Mouse (Mus musculus): Measurements from ENCODE around the gene Plekha6. TPM values are rescaled to one million over a fixed set of nuclear protein-coding genes. Genes with fewer than 3 reads are reported as not detected.

Gene Plekha6
- polyA plus RNA-seq, 1 experiment from 2014 or later, result 13.5 TPM

DNA sequence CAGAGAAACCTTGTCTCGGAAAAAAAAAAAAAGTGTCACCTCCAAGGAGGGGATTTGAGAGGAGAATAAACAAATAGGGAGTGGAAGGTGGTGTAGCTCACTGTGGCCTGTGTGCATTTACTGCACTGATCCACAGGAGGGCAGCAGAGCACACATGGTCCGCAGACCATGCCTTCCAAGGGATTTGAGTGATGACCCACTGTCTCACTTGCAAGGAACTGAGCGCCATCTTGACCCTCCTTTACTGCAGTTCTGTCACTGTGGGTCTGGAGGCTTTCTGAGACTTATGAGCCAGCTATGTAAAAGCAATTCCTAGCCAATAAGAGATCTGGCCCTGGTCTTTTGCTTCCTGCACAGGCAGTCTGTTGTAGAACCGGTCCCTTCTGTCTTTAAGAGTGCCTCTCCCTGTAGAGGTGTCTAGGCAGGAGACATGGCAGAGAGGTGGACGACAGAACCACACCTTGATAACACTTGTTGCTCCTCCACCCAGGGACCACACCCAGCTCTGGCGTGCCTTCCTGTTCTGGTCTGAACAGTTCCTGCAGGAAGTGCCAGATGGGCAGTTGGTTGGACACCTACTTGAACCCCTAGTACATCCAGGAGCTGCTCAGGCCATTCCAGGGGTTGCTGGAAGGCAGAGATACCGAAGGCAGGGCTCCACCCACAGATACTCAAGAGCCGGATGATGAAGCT, 13.6 kb downstream of the Plekha6 start:
- WGBS, result 44% methylated on average over 8 of the region's 8 CpGs
- DNase-seq (ENCODE audit: low spot score), result no peak
- H3K27ac ChIP-seq, result peak overlapping the region; percentile 16; the same call in 1 of the 2 replicates

DNA sequence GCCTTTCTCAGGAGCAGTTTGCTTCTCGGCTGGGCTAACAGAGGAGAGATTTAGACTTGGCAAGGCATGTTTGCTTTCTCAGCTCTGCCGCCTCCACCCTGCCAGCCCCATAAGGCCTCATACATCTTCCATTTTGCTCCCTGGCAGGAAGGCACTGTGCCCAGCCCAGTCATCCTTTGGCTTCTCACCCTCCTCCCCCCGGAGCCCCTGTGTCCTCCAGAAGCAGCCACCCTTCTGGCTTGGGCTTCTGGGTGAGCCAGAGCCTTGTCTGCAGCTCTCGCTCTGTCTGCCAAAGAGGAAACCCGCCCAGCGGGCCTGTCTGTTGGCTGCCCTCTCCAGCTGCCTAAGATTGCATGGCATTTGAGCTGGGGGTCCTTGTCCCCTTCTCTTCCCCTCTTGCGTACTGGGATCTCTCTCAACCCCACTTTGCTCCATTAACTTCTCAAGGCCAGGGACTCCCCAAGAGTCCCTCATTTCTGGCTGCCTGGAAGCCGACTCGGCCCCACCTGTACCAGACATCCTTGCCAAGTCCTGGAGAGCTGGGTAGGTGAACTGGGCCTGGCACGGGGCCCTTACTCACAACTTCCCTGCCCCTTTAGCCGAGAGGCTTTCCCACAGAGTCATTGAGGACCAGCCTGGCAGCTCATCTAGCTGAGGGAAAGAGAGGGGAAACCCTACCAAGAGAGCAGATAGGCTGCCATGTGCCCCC, 14.9 kb downstream of the Plekha6 start:
- Histone ChIP-seq H3K36me3 (no peaks in the 10 kb centered on the region), H3K4me1 (peaks cover 27% of the 10 kb centered on the region), H3K27ac (peak overlapping the region; percentile 3; the same call in 1 of the 2 replicates), H3K4me3 (no peak overlapping the region), H3K27me3 (ENCODE audit: insufficient read depth, poor library complexity, severe bottlenecking) (peaks cover 50% of the 10 kb centered on the region), H3K9me3 (no peaks in the 10 kb centered on the region)
- WGBS, result 76% methylated on average over 11 of the region's 11 CpGs
- no peak for DNase-seq (ENCODE audit: low spot score)

More for the DNA sequence above, 13.6 kb downstream of the Plekha6 start:
- H3K4me3 ChIP-seq, result no peak overlapping the region
- no peaks in the 10 kb centered on the region for H3K9me3 ChIP-seq
- H3K27me3 ChIP-seq (ENCODE audit: insufficient read depth, poor library complexity, severe bottlenecking), result peaks cover 46% of the 10 kb centered on the region
- peaks cover 21% of the 10 kb centered on the region for H3K4me1 ChIP-seq
- H3K36me3 ChIP-seq, result no peaks in the 10 kb centered on the region

DNA sequence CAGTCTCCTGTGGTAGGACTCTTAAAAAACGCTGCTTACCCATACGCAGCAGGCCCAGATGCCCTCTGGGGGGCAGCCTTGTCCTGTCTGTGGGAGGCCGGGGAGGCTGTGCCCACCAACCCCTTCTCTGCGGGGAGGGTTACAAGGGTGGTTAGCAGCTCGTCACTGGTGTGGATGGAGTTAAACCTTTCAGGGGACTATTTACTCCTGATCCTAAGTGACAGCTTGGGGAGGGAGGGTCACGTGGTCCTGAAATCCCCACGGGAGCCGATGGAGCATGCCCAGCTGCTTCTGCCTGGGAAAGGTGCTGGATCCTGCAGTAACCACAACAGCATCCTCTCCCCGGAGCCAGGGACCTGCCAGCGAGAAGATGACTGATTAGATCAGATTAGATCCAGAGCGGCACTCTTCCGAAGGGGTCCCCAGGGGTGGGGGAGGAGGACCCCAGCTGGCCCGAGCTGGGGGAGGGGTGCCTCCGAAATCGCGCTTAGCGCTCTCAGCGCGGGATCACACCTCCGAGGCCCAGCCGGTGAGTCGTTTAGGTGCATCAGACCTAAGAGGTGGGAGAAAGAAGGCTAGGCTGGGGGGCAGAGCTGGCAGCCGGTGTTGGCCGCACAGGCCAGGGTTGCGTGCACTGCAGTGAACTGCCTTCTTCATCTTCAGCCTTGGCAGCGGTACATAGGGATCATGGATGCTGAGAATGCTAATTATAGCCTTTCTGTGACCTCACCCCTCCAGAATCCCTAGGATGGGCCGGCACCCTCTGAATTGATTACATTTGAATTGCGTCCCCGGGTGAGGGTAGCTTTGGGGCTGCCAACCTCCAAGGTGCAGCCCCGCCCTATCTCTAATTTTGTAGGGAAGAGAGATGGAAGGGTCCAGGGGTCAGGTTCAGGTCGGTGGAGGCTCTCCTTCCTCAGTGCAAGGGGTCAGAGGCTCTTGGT, 17.3 kb downstream of the Plekha6 start:
- H3K4me1 ChIP-seq, result peaks cover 25% of the 10 kb centered on the region
- H3K9me3 ChIP-seq, result no peaks in the 10 kb centered on the region
- no peaks in the 10 kb centered on the region for H3K36me3 ChIP-seq
- DNase-seq (ENCODE audit: low spot score), result peak; percentile 89
- under 1% methylated on average over 31 of the region's 31 CpGs for WGBS
- peak overlapping the region; percentile 55 for H3K4me3 ChIP-seq
- peak overlapping the region; percentile 32 for H3K27ac ChIP-seq
- peaks cover 48% of the 10 kb centered on the region for H3K27me3 ChIP-seq (ENCODE audit: insufficient read depth, poor library complexity, severe bottlenecking)

DNA sequence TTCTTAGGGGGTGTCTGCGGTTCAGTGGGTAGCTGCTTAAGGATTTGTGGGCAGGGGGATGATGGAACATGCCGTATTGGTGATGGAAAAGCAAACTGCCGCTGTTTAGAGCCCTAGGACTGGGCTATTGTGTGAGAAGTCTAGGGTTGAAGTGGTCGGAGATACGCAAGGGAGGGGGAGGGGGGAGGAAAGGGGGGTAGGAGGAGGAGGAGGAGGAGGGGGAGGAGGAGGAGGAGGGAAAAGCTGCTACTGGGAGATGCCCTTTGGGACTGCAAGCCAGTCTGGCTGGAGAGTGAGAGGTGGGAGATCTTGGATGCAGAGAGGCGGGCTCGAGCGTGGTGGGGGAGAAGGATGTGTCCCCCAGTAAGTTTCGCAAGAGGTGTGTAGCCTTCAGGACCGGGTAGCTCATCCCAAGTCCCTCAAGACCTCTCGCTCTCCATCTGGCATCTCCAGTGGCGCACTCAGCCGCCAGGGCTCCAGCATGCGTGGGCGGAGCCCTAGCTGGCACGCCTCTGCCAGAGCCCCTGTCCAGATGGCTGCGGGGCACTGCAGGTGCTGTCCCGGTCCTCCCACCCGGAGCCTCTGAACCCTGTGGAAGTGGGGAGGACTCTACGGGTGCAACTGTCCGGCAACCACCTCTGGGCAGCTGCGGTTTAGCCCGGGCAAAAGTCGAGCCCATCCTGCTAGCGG, 18.2 kb downstream of the Plekha6 start:
- no peak for DNase-seq (ENCODE audit: low spot score)
- under 1% methylated on average over 23 of the region's 25 CpGs for WGBS
- H3K27ac ChIP-seq, result peak overlapping the region; percentile 32; the same call in 1 of the 2 replicates
- H3K36me3 ChIP-seq, result no peaks in the 10 kb centered on the region
- peak overlapping the region; percentile 55 for H3K4me3 ChIP-seq
- no peaks in the 10 kb centered on the region for H3K9me3 ChIP-seq
- H3K27me3 ChIP-seq (ENCODE audit: insufficient read depth, poor library complexity, severe bottlenecking), result peaks cover 48% of the 10 kb centered on the region
- H3K4me1 ChIP-seq, result peaks cover 25% of the 10 kb centered on the region

DNA sequence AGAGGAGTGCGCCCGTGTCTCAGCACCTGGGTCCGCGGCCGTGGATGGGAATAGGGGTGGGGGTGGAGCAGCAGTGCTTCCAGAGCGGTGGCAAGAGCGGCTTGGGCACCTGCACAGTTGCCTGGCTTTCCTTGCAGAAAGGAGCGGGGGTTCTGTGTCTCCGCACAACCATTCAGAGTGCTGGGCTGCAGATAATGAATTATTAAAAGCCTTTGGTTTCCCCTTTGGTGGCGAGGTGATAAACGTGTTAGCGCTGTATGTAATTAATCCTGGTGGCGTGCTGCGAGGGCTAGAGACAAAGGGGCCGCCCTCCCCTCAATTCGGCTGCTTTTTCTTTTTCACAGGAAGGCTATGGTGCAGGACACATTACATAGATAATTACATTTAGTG, 18.7 kb downstream of the Plekha6 start:
- H3K27me3 ChIP-seq (ENCODE audit: insufficient read depth, poor library complexity, severe bottlenecking), result peaks cover 48% of the 10 kb centered on the region
- WGBS, result 2% methylated on average over 16 of the region's 16 CpGs
- 0 out of 2 replicates have a peak overlapping the region, but pooled peaks have one; percentile 32 for H3K27ac ChIP-seq

DNA sequence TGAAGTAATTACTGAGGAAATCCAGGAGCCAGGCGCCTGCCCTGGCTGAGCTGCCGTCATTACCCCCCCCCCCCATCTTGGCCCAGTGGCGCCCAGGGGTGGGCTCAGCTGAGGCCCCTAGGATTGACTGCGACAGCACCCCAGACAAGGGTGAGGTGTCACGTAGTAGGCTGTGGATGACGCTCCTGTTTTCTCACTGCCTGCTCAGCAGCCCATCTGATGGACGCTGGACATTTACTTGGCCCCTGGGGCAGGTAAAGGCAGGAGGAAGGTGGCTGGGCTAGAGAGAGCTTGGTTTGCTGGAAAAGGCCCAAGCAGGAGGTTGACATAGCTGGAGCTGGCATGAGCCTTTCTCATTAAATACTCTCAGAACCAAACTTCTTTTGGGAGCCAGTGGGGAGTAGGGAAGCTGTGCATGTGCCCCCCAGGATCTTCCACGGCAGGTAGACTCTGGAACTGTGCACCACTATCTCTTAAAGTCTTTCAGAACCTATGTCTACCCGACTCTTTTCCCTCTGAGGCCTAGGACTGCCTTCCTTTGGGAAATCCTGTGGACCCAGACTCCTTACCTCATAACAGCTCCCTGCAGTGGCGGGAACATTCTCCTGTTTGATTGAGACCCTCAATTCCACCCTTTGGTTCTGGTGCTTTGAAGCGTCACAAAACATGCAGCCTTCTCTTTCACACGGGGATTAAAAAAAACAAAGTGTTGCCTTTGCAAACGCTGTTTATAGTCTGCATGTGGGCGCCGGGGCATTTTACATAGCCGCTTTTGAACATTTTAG, 19.3 kb downstream of the Plekha6 start:
- Histone ChIP-seq H3K4me3 (peak overlapping the region; percentile 55), H3K9me3 (no peaks in the 10 kb centered on the region), H3K36me3 (no peaks in the 10 kb centered on the region), H3K27ac (no peak overlapping the region), H3K4me1 (peaks cover 32% of the 10 kb centered on the region), H3K27me3 (ENCODE audit: insufficient read depth, poor library complexity, severe bottlenecking) (peaks cover 44% of the 10 kb centered on the region)
- no peak for DNase-seq (ENCODE audit: low spot score)
- 35% methylated on average over 16 of the region's 16 CpGs for WGBS

More for the DNA sequence above, 18.7 kb downstream of the Plekha6 start:
- no peaks in the 10 kb centered on the region for H3K9me3 ChIP-seq
- no peak for DNase-seq (ENCODE audit: low spot score)
- H3K4me3 ChIP-seq, result peak overlapping the region; percentile 55
- peaks cover 26% of the 10 kb centered on the region for H3K4me1 ChIP-seq
- no peaks in the 10 kb centered on the region for H3K36me3 ChIP-seq

DNA sequence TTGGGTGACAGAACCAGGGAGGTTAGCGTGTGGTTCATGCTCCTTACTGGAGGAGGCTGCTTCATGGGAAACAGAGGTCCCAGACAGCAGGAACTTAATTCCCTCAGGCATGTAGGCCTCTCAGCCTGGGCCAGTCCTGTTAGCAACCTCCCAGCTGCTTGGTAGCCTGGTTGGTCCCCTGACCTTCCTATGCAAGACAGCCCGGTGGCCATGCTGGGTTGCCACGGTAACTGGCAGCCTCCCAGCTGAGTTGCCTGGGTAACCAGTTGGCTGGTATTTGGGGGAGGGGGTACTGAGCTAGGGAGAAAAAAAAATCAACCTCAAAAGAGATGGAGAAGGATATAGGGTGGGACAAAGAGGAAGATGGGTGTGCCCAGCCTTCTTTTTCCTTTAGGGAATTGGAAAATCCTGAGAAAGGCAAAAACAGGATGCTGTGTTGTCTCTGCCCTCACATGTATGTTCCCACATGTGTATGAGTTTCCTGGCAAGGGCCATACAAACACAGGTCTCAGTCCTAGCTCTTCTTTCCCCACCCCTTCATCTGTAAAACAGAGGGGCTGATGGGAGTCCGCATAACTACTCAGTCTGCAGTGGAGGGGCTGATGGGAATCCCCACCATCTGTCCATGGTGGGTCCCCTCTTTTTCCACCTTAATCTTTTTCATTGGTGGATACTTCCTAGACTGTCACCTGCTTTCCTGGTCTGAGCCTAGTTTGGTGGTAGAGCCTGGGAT, 24.1 kb downstream of the Plekha6 start:
- Histone ChIP-seq H3K9me3 (no peaks in the 10 kb centered on the region), H3K27me3 (ENCODE audit: insufficient read depth, poor library complexity, severe bottlenecking) (peaks cover 8% of the 10 kb centered on the region; the same call in 1 of the 2 replicates), H3K4me1 (peaks cover 17% of the 10 kb centered on the region), H3K27ac (peak overlapping the region; percentile 45; the same call in 1 of the 2 replicates), H3K36me3 (no peaks in the 10 kb centered on the region), H3K4me3 (no peak overlapping the region)
- DNase-seq (ENCODE audit: low spot score), result no peak
- 16% methylated on average over 4 of the region's 4 CpGs for WGBS

DNA sequence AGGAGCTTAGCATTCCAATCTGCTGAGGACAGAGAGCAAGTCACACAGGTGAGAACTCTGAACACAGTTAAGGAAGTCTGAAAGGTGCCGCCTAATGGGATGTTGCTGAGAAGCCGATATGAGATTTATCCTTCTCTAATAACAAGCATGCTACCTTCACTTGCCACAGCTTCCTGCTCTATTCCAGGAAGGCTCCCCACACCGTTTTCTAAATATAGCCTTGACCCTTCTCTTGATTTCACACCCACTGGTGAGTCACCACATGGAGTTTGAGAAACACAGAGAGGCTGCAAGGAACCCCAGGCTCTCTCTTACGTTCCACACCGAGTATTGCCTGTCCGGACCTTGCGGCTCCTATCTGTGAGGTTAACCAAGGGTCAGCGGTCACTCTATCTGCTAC, 24.7 kb downstream of the Plekha6 start:
- Histone ChIP-seq H3K27me3 (ENCODE audit: insufficient read depth, poor library complexity, severe bottlenecking) (peaks cover 2% of the 10 kb centered on the region; the same call in 1 of the 2 replicates), H3K9me3 (no peaks in the 10 kb centered on the region), H3K36me3 (no peaks in the 10 kb centered on the region), H3K4me1 (peaks cover 15% of the 10 kb centered on the region), H3K27ac (peak overlapping the region; percentile 45; the same call in 1 of the 2 replicates), H3K4me3 (no peak overlapping the region)
- no peak for DNase-seq (ENCODE audit: low spot score)
- WGBS, result 57% methylated on average over 8 of the region's 8 CpGs

DNA sequence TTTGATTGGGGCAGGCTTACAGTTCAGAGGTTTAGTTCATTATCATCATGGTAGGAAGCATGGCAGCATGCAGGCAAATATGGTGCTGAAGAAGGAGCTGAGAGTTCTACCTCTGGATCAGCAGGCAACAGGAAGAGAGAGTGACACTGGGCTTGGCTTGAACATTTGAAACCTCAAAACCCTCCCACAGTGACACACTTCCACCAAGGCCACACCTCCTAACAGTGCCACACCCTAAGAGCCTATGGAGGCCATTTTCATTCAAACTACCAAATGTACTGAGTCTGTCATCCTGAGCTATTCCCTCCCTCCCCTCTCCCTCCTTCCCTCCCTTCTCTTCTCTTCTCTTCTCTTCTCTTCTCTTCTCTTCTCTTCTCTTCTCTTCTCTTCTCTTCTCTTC, 25.5 kb downstream of the Plekha6 start:
- no peak overlapping the region for H3K4me3 ChIP-seq
- H3K9me3 ChIP-seq, result no peaks in the 10 kb centered on the region
- H3K27me3 ChIP-seq (ENCODE audit: insufficient read depth, poor library complexity, severe bottlenecking), result no peaks in the 10 kb centered on the region
- DNase-seq (ENCODE audit: low spot score), result no peak
- H3K4me1 ChIP-seq, result peaks cover 15% of the 10 kb centered on the region
- H3K36me3 ChIP-seq, result no peaks in the 10 kb centered on the region
- no peak overlapping the region for H3K27ac ChIP-seq

DNA sequence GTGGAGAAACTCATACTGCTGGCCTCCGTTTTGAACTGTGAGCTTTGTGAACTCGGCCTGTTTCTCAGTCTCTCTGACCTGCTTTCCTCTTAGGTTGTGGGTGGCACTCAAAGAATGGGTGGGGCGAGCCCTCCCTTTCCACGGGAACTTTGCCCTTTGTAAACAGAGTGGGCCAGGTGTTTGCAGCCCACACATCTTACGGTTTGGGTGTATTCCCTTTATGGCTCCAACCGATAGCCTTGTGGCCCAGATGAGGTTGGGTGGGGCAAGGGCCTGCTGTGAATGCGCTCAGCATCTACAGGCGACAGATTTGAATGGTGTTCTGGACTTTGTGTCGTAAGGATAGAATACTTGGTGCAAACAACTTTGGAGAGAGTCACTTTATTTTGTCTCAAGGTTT, 26.5 kb downstream of the Plekha6 start:
- H3K27me3 ChIP-seq (ENCODE audit: insufficient read depth, poor library complexity, severe bottlenecking), result peaks cover 2% of the 10 kb centered on the region; the same call in 1 of the 2 replicates
- no peak for DNase-seq (ENCODE audit: low spot score)
- H3K9me3 ChIP-seq, result no peaks in the 10 kb centered on the region

DNA sequence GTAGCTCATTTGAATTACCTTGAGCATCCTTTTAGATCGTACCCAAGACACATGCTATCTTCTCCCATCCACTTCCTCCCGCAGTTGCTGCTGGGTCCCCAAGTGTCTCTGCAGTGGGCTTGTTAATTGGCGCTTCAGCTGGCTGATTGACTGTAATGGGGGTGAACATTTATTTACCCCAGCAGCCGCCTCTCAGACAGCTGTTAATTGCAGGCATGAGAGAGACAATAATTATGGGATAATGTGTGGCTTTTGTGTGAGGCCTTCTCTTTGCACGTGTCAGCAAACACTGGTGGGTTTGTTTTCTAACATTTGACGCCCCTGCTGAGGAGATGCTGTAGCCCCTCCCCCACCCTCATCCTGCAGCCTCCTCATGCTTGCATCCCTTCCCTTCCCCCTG, 32.2 kb downstream of the Plekha6 start:
- no peak overlapping the region for H3K4me3 ChIP-seq
- 43% methylated on average over 6 of the region's 6 CpGs for WGBS
- DNase-seq (ENCODE audit: low spot score), result no peak
- H3K27ac ChIP-seq, result no peak overlapping the region
- H3K4me1 ChIP-seq, result peaks cover 21% of the 10 kb centered on the region
- H3K9me3 ChIP-seq, result no peaks in the 10 kb centered on the region
- H3K36me3 ChIP-seq, result no peaks in the 10 kb centered on the region
- H3K27me3 ChIP-seq (ENCODE audit: insufficient read depth, poor library complexity, severe bottlenecking), result peaks cover 4% of the 10 kb centered on the region; the same call in 1 of the 2 replicates

More for the DNA sequence above, 26.5 kb downstream of the Plekha6 start:
- WGBS, result 76% methylated on average over 9 of the region's 9 CpGs
- H3K27ac ChIP-seq, result no peak overlapping the region
- peaks cover 15% of the 10 kb centered on the region for H3K4me1 ChIP-seq
- H3K4me3 ChIP-seq, result no peak overlapping the region
- no peaks in the 10 kb centered on the region for H3K36me3 ChIP-seq
